Mouse (Mus musculus) forebrain, embryonic 12.5 days (tissue): ENCODE measurements at regions not wholly inside any gene's neighbourhood (a gene's known extent, or its start where the extent isn't known, plus 50 kb on each side); places are given as distances from the start of the nearest gene placed in this dataset.

Source experiments
- ATAC-seq: fragments of 200-750 bp; cut with Nextera tagmentation; 2 replicates; pipeline ENCODE4 v1.8.0; 2017; ENCODE audit warnings: moderate TSS enrichment; ENCODE audit not compliant: low FRiP score
- H3K27ac ChIP-seq: fragments of 300-500 bp; sonication (generic); 2 replicates; pipeline ENCODE4 v1.5.1; 2016; ENCODE audit warnings: mild to moderate bottlenecking
- H3K27me3 ChIP-seq: fragments of 300-500 bp; sonication (generic); 2 replicates; pipeline ENCODE4 v1.6.1; 2016; ENCODE audit warnings: mild to moderate bottlenecking
- H3K36me3 ChIP-seq: fragments of 300-500 bp; sonication (generic); replicated peaks from 2 replicates; pipeline ENCODE4 v1.6.1; 2016; ENCODE audit warnings: mild to moderate bottlenecking
- H3K4me1 ChIP-seq: fragments of 300-500 bp; sonication (generic); 2 replicates; pipeline ENCODE4 v1.6.1; 2016
- H3K4me2 ChIP-seq: fragments of 300-500 bp; sonication (generic); 2 replicates; pipeline ENCODE4 v1.6.1; 2016; ENCODE audit warnings: mild to moderate bottlenecking, moderate library complexity
- H3K4me3 ChIP-seq: fragments of 300-500 bp; sonication (generic); replicated peaks from 2 replicates; pipeline ENCODE4 v1.5.1; 2016; ENCODE audit warnings: mild to moderate bottlenecking
- H3K9ac ChIP-seq: fragments of 300-500 bp; sonication (generic); 2 replicates; pipeline ENCODE4 v1.6.1; 2016; ENCODE audit warnings: mild to moderate bottlenecking
- H3K9me3 ChIP-seq: fragments of 300-500 bp; sonication (generic); 2 replicates; pipeline ENCODE4 v1.6.1; 2016
- WGBS: fragments of 180-500 bp; shearing (Covaris S2); methylation state at CpG from one replicate; pipeline ENCODE4 v1.1.7; 2016; 5-methylcytosine and 5-hydroxymethylcytosine counted together

GRCm38 (mm10) chr13:38815002-38815707 lies 145.5 kb downstream of the Slc35b3 start:
- WGBS: 75% methylated on average over 19 of the region's 19 CpGs
- Histone ChIP-seq H3K36me3 (no peaks in the 10 kb centered on the region), H3K27me3 (no peaks in the 10 kb centered on the region), H3K27ac (no peak overlapping the region), H3K9me3 (no peaks in the 10 kb centered on the region), H3K4me2 (no peak overlapping the region), H3K4me3 (no peak overlapping the region), H3K4me1 (no peaks in the 10 kb centered on the region), H3K9ac (no peak overlapping the region)
- no peak for ATAC-seq

- Histone ChIP-seq H3K9me3 (no peaks in the 10 kb centered on the region), H3K4me1 (no peaks in the 10 kb centered on the region), H3K27me3 (no peaks in the 10 kb centered on the region), H3K27ac (no peak overlapping the region), H3K4me3 (no peak overlapping the region), H3K4me2 (no peak overlapping the region), H3K36me3 (no peaks in the 10 kb centered on the region), H3K9ac (no peak overlapping the region)
- no peak for ATAC-seq
- 77% methylated on average over 11 of the region's 11 CpGs for WGBS
These were observed 139.7 kb upstream of the Eef1e1 start for GRCm38 (mm10) chr13:38798514-38798913.

- Histone ChIP-seq H3K4me3 (no peak overlapping the region), H3K9me3 (no peaks in the 10 kb centered on the region), H3K27ac (no peak overlapping the region), H3K4me2 (no peak overlapping the region), H3K9ac (no peak overlapping the region), H3K36me3 (no peaks in the 10 kb centered on the region), H3K4me1 (no peaks in the 10 kb centered on the region), H3K27me3 (no peaks in the 10 kb centered on the region)
- ATAC-seq: no peak
- 37% methylated on average over 7 of the region's 7 CpGs for WGBS
These were observed 134.6 kb upstream of the Eef1e1 start for GRCm38 (mm10) chr13:38793456-38793855.

GRCm38 (mm10) chr13:38780630-38781010 lies 121.8 kb upstream of the Eef1e1 start:
- Histone ChIP-seq H3K4me3 (no peak overlapping the region), H3K4me2 (no peak overlapping the region), H3K9ac (no peak overlapping the region), H3K36me3 (no peaks in the 10 kb centered on the region), H3K9me3 (no peaks in the 10 kb centered on the region), H3K27ac (no peak overlapping the region), H3K27me3 (no peaks in the 10 kb centered on the region), H3K4me1 (peaks cover 19% of the 10 kb centered on the region)
- WGBS: 74% methylated on average over 6 of the region's 6 CpGs
- no peak for ATAC-seq

GRCm38 (mm10) chr13:38779984-38780629 lies 121.2 kb upstream of the Eef1e1 start:
- no peaks in the 10 kb centered on the region for H3K36me3 ChIP-seq
- ATAC-seq: no peak
- H3K9ac ChIP-seq: no peak overlapping the region
- WGBS: 58% methylated on average over 14 of the region's 14 CpGs
- no peak overlapping the region for H3K4me2 ChIP-seq
- no peaks in the 10 kb centered on the region for H3K9me3 ChIP-seq
- H3K4me1 ChIP-seq: peaks cover 19% of the 10 kb centered on the region
- H3K4me3 ChIP-seq: no peak overlapping the region
- H3K27me3 ChIP-seq: no peaks in the 10 kb centered on the region
- H3K27ac ChIP-seq: no peak overlapping the region

GRCm38 (mm10) chr13:38776546-38776945 lies 117.7 kb upstream of the Eef1e1 start:
- ATAC-seq: no peak
- H3K27ac ChIP-seq: no peak overlapping the region
- no peaks in the 10 kb centered on the region for H3K36me3 ChIP-seq
- no peak overlapping the region for H3K4me3 ChIP-seq
- peaks cover 19% of the 10 kb centered on the region for H3K4me1 ChIP-seq
- H3K9me3 ChIP-seq: no peaks in the 10 kb centered on the region
- no peak overlapping the region for H3K9ac ChIP-seq
- H3K4me2 ChIP-seq: no peak overlapping the region
- WGBS: 89% methylated on average over 3 of the region's 3 CpGs
- no peaks in the 10 kb centered on the region for H3K27me3 ChIP-seq

GRCm38 (mm10) chr13:38772996-38773395 lies 114.1 kb upstream of the Eef1e1 start:
- H3K9me3 ChIP-seq: no peaks in the 10 kb centered on the region
- no peaks in the 10 kb centered on the region for H3K27me3 ChIP-seq
- WGBS: 81% methylated on average over 6 of the region's 6 CpGs
- H3K9ac ChIP-seq: no peak overlapping the region
- H3K27ac ChIP-seq: no peak overlapping the region
- no peak for ATAC-seq
- H3K4me3 ChIP-seq: no peak overlapping the region
- no peaks in the 10 kb centered on the region for H3K36me3 ChIP-seq
- no peaks in the 10 kb centered on the region for H3K4me1 ChIP-seq
- H3K4me2 ChIP-seq: no peak overlapping the region

GRCm38 (mm10) chr13:38766133-38766532 lies 107.3 kb upstream of the Eef1e1 start:
- ATAC-seq: no peak
- Histone ChIP-seq H3K27me3 (no peaks in the 10 kb centered on the region), H3K27ac (no peak overlapping the region), H3K9ac (no peak overlapping the region), H3K4me2 (no peak overlapping the region), H3K4me3 (no peak overlapping the region), H3K4me1 (no peaks in the 10 kb centered on the region), H3K36me3 (no peaks in the 10 kb centered on the region), H3K9me3 (no peaks in the 10 kb centered on the region)
- 41% methylated on average over 4 of the region's 4 CpGs for WGBS

GRCm38 (mm10) chr13:38760261-38760660 lies 101.4 kb upstream of the Eef1e1 start:
- WGBS: 91% methylated on average over 3 of the region's 3 CpGs
- Histone ChIP-seq H3K9ac (no peak overlapping the region), H3K4me2 (no peak overlapping the region), H3K4me3 (no peak overlapping the region), H3K9me3 (no peaks in the 10 kb centered on the region), H3K27me3 (no peaks in the 10 kb centered on the region), H3K4me1 (0 out of 2 replicates have a peak, but pooled peaks cover 3% of the 10 kb centered on the region), H3K36me3 (no peaks in the 10 kb centered on the region), H3K27ac (no peak overlapping the region)
- ATAC-seq: no peak

- H3K9ac ChIP-seq: no peak overlapping the region
- WGBS: 72% methylated on average over 11 of the region's 11 CpGs
- 0 out of 2 replicates have a peak, but pooled peaks cover 3% of the 10 kb centered on the region for H3K4me1 ChIP-seq
- no peak overlapping the region for H3K4me3 ChIP-seq
- H3K27me3 ChIP-seq: no peaks in the 10 kb centered on the region
- peak; percentile 74 for ATAC-seq
- H3K27ac ChIP-seq: no peak overlapping the region
- H3K4me2 ChIP-seq: no peak overlapping the region
- H3K36me3 ChIP-seq: no peaks in the 10 kb centered on the region
- no peaks in the 10 kb centered on the region; the same call in 1 of the 2 replicates for H3K9me3 ChIP-seq
These were observed 97.9 kb upstream of the Eef1e1 start for GRCm38 (mm10) chr13:38756629-38757227.

- H3K9ac ChIP-seq: no peak overlapping the region
- H3K4me1 ChIP-seq: 0 out of 2 replicates have a peak, but pooled peaks cover 3% of the 10 kb centered on the region
- no peaks in the 10 kb centered on the region for H3K27me3 ChIP-seq
- H3K27ac ChIP-seq: no peak overlapping the region
- no peak for ATAC-seq
- H3K4me3 ChIP-seq: no peak overlapping the region
- no peaks in the 10 kb centered on the region for H3K36me3 ChIP-seq
- WGBS: 88% methylated on average over 4 of the region's 4 CpGs
- no peak overlapping the region for H3K4me2 ChIP-seq
- no peaks in the 10 kb centered on the region; the same call in 1 of the 2 replicates for H3K9me3 ChIP-seq
These were observed 94.9 kb upstream of the Eef1e1 start for GRCm38 (mm10) chr13:38753722-38754121.

GRCm38 (mm10) chr13:38751876-38752275 lies 93.0 kb upstream of the Eef1e1 start:
- Histone ChIP-seq H3K36me3 (no peaks in the 10 kb centered on the region), H3K27me3 (no peaks in the 10 kb centered on the region), H3K9me3 (no peaks in the 10 kb centered on the region; the same call in 1 of the 2 replicates), H3K4me2 (no peak overlapping the region), H3K4me3 (no peak overlapping the region), H3K4me1 (0 out of 2 replicates have a peak, but pooled peaks cover 3% of the 10 kb centered on the region), H3K27ac (no peak overlapping the region), H3K9ac (no peak overlapping the region)
- no peak for ATAC-seq
- WGBS: 71% methylated on average over 1 of the region's 1 CpGs
